Mouse (Mus musculus) spleen, adult 2 months (tissue): ENCODE results near the gene Pmpcb.

Experiments used
- CTCF ChIP-seq: fragments of 200-500 bp; IDR thresholded peaks from 2 replicates; pipeline ENCODE4 v1.5.1; 2011; ENCODE audit warnings: mild to moderate bottlenecking, inconsistent platforms; ENCODE audit not compliant: insufficient read depth, insufficient read length, insufficient replicate concordance; ENCODE audit errors: extremely low read depth
- POLR2A ChIP-seq: fragments of 200-500 bp; IDR thresholded peaks from 2 replicates; pipeline ENCODE4 v1.6.1; 2011; ENCODE audit warnings: low read depth, low read length, inconsistent platforms

- TF ChIP-seq CTCF: no peak
- TF ChIP-seq POLR2A: no peak
Observed at GRCm38 (mm10) chr5:21694854-21695490, 42.0 kb upstream of the Pmpcb start.
